Mouse (Mus musculus): ENCODE data around the gene Sik2.

GRCm38 (mm10) chr9:51013644-51014043 lies 4.8 kb upstream of the Sik2 start:
- no peak for TF ChIP-seq CEBPB (IDR thresholded peaks at IDR 0.05; ENCODE audit: low read depth)
- no peak for TF ChIP-seq CTCF (IDR thresholded peaks at IDR 0.05; ENCODE audit: control insufficient read depth, insufficient read depth, insufficient read length)

Data from C2C12 (cell line).